Mouse (Mus musculus) left cerebral cortex, adult 2 months (tissue): Measurements from ENCODE around the gene Rabl3. TPM values are rescaled to one million over a fixed set of nuclear protein-coding genes. Genes with fewer than 3 reads are reported as not detected.

Source experiments
- DNase-seq, 2 experiments: peaks; one replicate each; pipeline ENCODE4 v3.0.0; 2021 to 2022; ENCODE audit warnings: low spot score in 2 of 2, mixed read lengths in 1 of 2; ENCODE audit errors: extremely low spot score in 1 of 2
- H3K27ac ChIP-seq: fragments of 200-600 bp; 2 replicates; pipeline ENCODE4 v1.8.1; 2022
- H3K4me3 ChIP-seq: fragments of 200-600 bp; 2 replicates; pipeline ENCODE4 v1.8.1; 2022
- CTCF ChIP-seq: fragments of 200-600 bp; IDR thresholded peaks from 2 replicates; pipeline ENCODE4 v1.8.1; 2022; ENCODE audit warnings: antibody characterized with exemption, mild to moderate bottlenecking, moderate library complexity
- intact Hi-C: fragments of 180-260 bp; cut with DNase I; formaldehyde crosslinking; loops from one replicate; pipeline ENCODE4 v1.15.1; 2025
- long read RNA-seq, 2 experiments: library from polyadenylated mRNA; stranded (forward); transcript quantifications; one replicate each; pipeline ENCODE4 v2.0.0; 2021; ENCODE audit warnings: borderline mapping rate in 2 of 2
- total RNA-seq, 2 experiments: library from RNA; stranded (reverse); gene quantifications; 2 replicates each; pipeline ENCODE4 v1.2.3; 2021

Rabl3 gene
- 10 to 100 TPM in 1 of 2 experiments, 1 to 10 TPM in 1; 7.3 to 10.5 TPM for total RNA-seq
- long read RNA-seq, experiment 1, transcript Rabl3-201 (8 exons, 2,031 nt), result major isoform, 5 of 7 reads
- long read RNA-seq, experiment 1, partial matches to known transcripts, result 2 of 7 reads
- long read RNA-seq, experiment 1, other reads (novel, unspliced or antisense), result 0 of 7 reads
- long read RNA-seq, experiment 2, partial matches to known transcripts, result 0 of 5 reads
- long read RNA-seq, experiment 2, other reads (novel, unspliced or antisense), result 1 of 5 reads

- intact Hi-C loops, result loop anchor here (1.0 to 5.0 kb wide), 4 partner anchors 45 to 142 kb away; partner anchors contain the start of gene Ndufb4
- no peak; the same call in 1 of the 2 replicates for TF ChIP-seq CTCF
- peak; percentile 97 for DNase-seq
- Histone ChIP-seq H3K4me3 (peak within 1 kb of the TSS; percentile 89), H3K27ac (peak within 1 kb of the TSS; percentile 100)
These were observed at the start of gene Rabl3, which contains the start of gene Gtf2e1 for GRCm38 (mm10) chr16:37539611-37540580. Rabl3 (plus strand) TSS chr16:37539885. Gtf2e1 (minus strand) TSS chr16:37539789.

- no peak overlapping the region for H3K4me3 ChIP-seq
- H3K27ac ChIP-seq, result peak overlapping the region; percentile 72
- no peak for TF ChIP-seq CTCF
- intact Hi-C loops, result no loop called here
- peak in 1 of 2 experiments; percentile 33 for DNase-seq
These were observed 44.7 kb upstream of the Rabl3 start for GRCm38 (mm10) chr16:37495017-37495416.

- no peak overlapping the region for H3K27ac ChIP-seq
- intact Hi-C loops, result no loop called here
- H3K4me3 ChIP-seq, result no peak overlapping the region
- no peak for TF ChIP-seq CTCF
- DNase-seq, result no peak
These were observed 41.1 kb upstream of the Rabl3 start for GRCm38 (mm10) chr16:37498581-37498980.

GRCm38 (mm10) chr16:37504517-37504916 is 35.2 kb upstream of the Rabl3 start:
- TF ChIP-seq CTCF, result peak; percentile 31

GRCm38 (mm10) chr16:37506751-37507150 is 32.9 kb upstream of the Rabl3 start:
- DNase-seq, result no peak
- H3K4me3 ChIP-seq, result no peak overlapping the region
- TF ChIP-seq CTCF, result no peak
- intact Hi-C loops, result loop anchor here (5.0 kb wide), 1 partner anchor 124 kb away; the partner anchor contains the start of gene Stxbp5l
- peak overlapping the region; percentile 69 for H3K27ac ChIP-seq

More at GRCm38 (mm10) chr16:37504517-37504916, 35.2 kb upstream of the Rabl3 start:
- DNase-seq, result no peak
- Histone ChIP-seq H3K4me3 (no peak overlapping the region), H3K27ac (no peak overlapping the region)
- intact Hi-C loops, result loop anchor here (5.0 kb wide), 1 partner anchor 397 kb away; no protein-coding TSS in a partner anchor

- Histone ChIP-seq H3K4me3 (no peak overlapping the region), H3K27ac (no peak overlapping the region)
- TF ChIP-seq CTCF, result no peak
- intact Hi-C loops, result no loop called here
- DNase-seq, result no peak
These were observed 28.2 kb upstream of the Rabl3 start for GRCm38 (mm10) chr16:37511489-37511888.

GRCm38 (mm10) chr16:37514644-37515043 is 25.0 kb upstream of the Rabl3 start:
- TF ChIP-seq CTCF, result no peak
- intact Hi-C loops, result no loop called here
- no peak for DNase-seq
- H3K4me3 ChIP-seq, result no peak overlapping the region
- H3K27ac ChIP-seq, result no peak overlapping the region

- no peak for DNase-seq
- H3K4me3 ChIP-seq, result no peak overlapping the region
- no peak for TF ChIP-seq CTCF
- H3K27ac ChIP-seq, result no peak overlapping the region
- intact Hi-C loops, result no loop called here
These were observed 23.2 kb upstream of the Rabl3 start for GRCm38 (mm10) chr16:37516376-37516993.

- no peak for DNase-seq
- no peak for TF ChIP-seq CTCF
- no peak overlapping the region for H3K27ac ChIP-seq
- H3K4me3 ChIP-seq, result no peak overlapping the region
- intact Hi-C loops, result no loop called here
These were observed 22.0 kb upstream of the Rabl3 start for GRCm38 (mm10) chr16:37517596-37518211.

GRCm38 (mm10) chr16:37518662-37519061 is 21.0 kb upstream of the Rabl3 start:
- intact Hi-C loops, result no loop called here
- no peak overlapping the region for H3K4me3 ChIP-seq

GRCm38 (mm10) chr16:37519721-37520120 is 20.0 kb upstream of the Rabl3 start:
- intact Hi-C loops, result no loop called here
- no peak overlapping the region for H3K4me3 ChIP-seq
- no peak overlapping the region for H3K27ac ChIP-seq
- DNase-seq, result no peak
- no peak for TF ChIP-seq CTCF

More at GRCm38 (mm10) chr16:37518662-37519061, 21.0 kb upstream of the Rabl3 start:
- no peak for DNase-seq
- H3K27ac ChIP-seq, result no peak overlapping the region
- no peak for TF ChIP-seq CTCF
